Mouse (Mus musculus) heart, embryonic 10.5 days (tissue): Measurements from ENCODE around the gene Erich4. TPM values are rescaled to one million over a fixed set of nuclear protein-coding genes. Genes with fewer than 3 reads are reported as not detected.

Experiments used
- polyA plus RNA-seq: library from polyadenylated mRNA; unstranded; fragments of >200 nt; fragmentation: Nextera tagmentation; extraction: Ambion mirVana; gene quantifications from 2 replicates; pipeline ENCODE4 v1.2.1, GENCODE M21; 2016

Erich4 gene
- polyA plus RNA-seq, 1 experiment from 2014 or later: not detected

Other genes starting within 250 kb of the Erich4 start
- gene Cnfn, start 246.2 kb downstream of the Erich4 start, polyA plus RNA-seq: not detected in 2 replicates
- gene Lipe, start 217.2 kb downstream of the Erich4 start, polyA plus RNA-seq: 3.3 and 4.7 TPM in 2 replicates
- 0.32 and 0.36 TPM in 2 replicates for gene Cxcl17, start 203.0 kb downstream of the Erich4 start, polyA plus RNA-seq
- gene Ceacam1, start 138.3 kb downstream of the Erich4 start, polyA plus RNA-seq: 1.3 and 1.6 TPM in 2 replicates
- gene Ceacam2, start 76.0 kb downstream of the Erich4 start, polyA plus RNA-seq: not detected in 2 replicates
- 48.9 and 54.6 TPM in 2 replicates for gene Dmac2, start 3.5 kb upstream of the Erich4 start, polyA plus RNA-seq
- 5.2 and 5.4 TPM in 2 replicates for gene B3gnt8, start 10.8 kb upstream of the Erich4 start, polyA plus RNA-seq
- 51.7 and 51.8 TPM in 2 replicates for gene Bckdha, start 43.1 kb upstream of the Erich4 start, polyA plus RNA-seq
- 50.6 and 74.8 TPM in 2 replicates for gene Exosc5, start 43.3 kb upstream of the Erich4 start, polyA plus RNA-seq
- 1.1 and 1.9 TPM in 2 replicates for gene Tmem91, start 59.3 kb upstream of the Erich4 start, polyA plus RNA-seq
- 34.2 and 35.8 TPM in 2 replicates for gene B9d2, start 64.9 kb upstream of the Erich4 start, polyA plus RNA-seq
- gene Tgfb1, start 71.1 kb upstream of the Erich4 start, polyA plus RNA-seq: 4.1 and 4.8 TPM in 2 replicates
- 30.1 and 30.2 TPM in 2 replicates for gene Ccdc97, start 103.2 kb upstream of the Erich4 start, polyA plus RNA-seq
- gene Hnrnpul1, start 138.9 kb upstream of the Erich4 start, polyA plus RNA-seq: 45.3 and 54.6 TPM in 2 replicates
- 53.3 and 54.3 TPM in 2 replicates for gene Axl, start 172.8 kb upstream of the Erich4 start, polyA plus RNA-seq
- 4.7 and 5.5 TPM in 2 replicates for gene Cyp2s1, start 201.0 kb upstream of the Erich4 start, polyA plus RNA-seq